Mouse (Mus musculus) B cell, adult (primary cell): ENCODE results near the gene Rhot1. TPM values are rescaled to one million over a fixed set of nuclear protein-coding genes. Genes with fewer than 3 reads are reported as not detected.

ENCODE experiments used
- total RNA-seq: library from RNA; stranded (reverse); gene quantifications from 4 replicates; pipeline ENCODE4 v1.2.4, GENCODE M21; 2023; ENCODE audit not compliant: inconsistent age

The Rhot1 gene
- 45.2 to 48.8 TPM (median 46.7 TPM) in 4 replicates for total RNA-seq

GRCm38 (mm10) chr11:80208860-80209800 lies at the start of gene Rhot1:
TSS of gene Rhot1 (plus strand) at chr11:80209019.

DNA sequence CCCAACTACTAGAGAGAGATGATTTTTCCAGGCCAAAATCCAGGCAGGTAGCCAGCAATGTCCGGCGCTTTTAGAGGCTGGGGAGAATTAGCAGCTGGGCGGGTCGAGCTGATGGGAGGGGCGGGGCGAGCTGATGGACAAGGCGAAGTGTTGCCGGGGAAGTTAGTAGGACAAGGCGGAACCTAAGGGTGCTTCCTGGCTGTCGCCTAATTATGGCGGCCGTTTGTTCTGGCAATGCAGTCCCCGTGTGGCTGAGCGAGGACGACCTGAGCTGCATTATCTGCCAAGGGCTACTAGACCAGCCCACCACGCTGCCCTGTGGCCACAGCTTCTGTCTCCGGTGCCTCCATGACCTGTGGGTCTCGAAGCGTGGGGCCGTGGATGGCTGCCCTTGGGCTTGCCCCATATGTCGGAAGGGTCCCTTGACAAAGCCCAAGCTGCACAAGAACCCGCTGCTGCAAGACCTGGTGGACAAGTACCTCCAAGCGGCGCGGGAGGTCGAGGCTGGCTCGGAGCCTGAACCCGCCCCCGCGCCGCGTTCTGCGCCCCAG lies 25.0 kb upstream of the Rhot1 start, which contains the start of gene Rnf135:
Gene Rnf135 (plus strand): TSS at position 147 of the 551 bp plus-strand sequence.

DNA sequence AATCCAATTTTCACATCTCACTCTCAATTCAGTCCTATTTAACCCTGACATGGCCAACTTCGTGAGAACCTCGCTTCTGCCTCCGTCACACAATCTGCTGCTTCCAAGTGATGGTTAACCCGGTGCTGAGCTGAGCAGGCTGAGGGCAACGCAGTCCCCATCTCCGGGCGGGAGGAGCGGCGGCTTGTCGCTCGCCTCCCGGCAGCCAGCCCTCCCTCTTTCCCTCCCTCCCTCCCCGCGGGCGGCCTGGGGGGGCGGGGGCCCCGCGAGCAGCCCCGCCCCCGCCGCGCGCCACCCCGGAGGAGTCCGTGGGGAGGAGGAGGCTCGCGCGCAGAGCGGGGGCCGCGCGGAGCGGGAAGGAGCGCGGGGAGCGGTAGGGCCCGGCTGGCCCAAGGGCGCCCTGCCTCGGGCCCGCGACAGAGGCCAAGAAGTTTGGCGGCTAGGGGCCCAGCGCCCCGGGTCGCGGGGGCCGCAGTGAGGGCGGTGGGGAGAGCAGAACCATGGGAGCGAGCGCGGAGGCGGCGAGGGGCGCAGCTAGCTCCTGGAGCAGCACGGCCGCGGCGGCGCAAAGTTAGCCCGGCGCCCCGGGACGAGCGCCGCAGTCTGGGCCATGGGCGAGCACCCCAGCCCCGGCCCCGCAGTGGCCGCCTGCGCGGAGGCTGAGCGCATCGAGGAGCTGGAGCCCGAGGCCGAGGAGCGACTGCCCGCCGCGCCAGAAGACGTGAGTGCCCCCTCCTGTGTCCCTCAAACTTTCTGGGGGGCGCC lies 91.9 kb downstream of the Rhot1 start, which contains the start of gene Rhbdl3:
Gene Rhbdl3 (plus strand): TSS at position 362 of the 765 bp plus-strand sequence.

Other genes with a start within 250 kb of the Rhot1 start
- 34.6 to 47.8 TPM (median 38.3 TPM) in 4 replicates for gene Utp6, start 246.6 kb upstream of the Rhot1 start, total RNA-seq
- 83.5 to 91.1 TPM (median 86.7 TPM) in 4 replicates for gene Suz12, start 215.9 kb upstream of the Rhot1 start, total RNA-seq
- 232 to 253 TPM (median 241 TPM) in 4 replicates for gene Crlf3, start 128.0 kb upstream of the Rhot1 start, total RNA-seq
- 5.1 to 6.3 TPM (median 6.2 TPM) in 4 replicates for gene Atad5, start 119.6 kb upstream of the Rhot1 start, total RNA-seq
- 3.1 to 7.5 TPM (median 4.5 TPM) in 4 replicates for gene Tefm, start 66.8 kb upstream of the Rhot1 start, total RNA-seq
- 0.61 to 0.96 TPM (median 0.89 TPM) in 4 replicates for gene Adap2, start 54.9 kb upstream of the Rhot1 start, total RNA-seq
- 6.2 to 10.6 TPM (median 9.7 TPM) in 4 replicates for gene Rnf135, start 25.2 kb upstream of the Rhot1 start, total RNA-seq
- gene Rhbdl3, start 91.9 kb downstream of the Rhot1 start, total RNA-seq = 0.27 to 1.8 TPM (median 0.46 TPM) in 4 replicates
- 13.1 to 20.3 TPM (median 15.5 TPM) in 4 replicates for gene 5730455P16Rik, start 169.0 kb downstream of the Rhot1 start, total RNA-seq
- gene Zfp207, start 174.3 kb downstream of the Rhot1 start, total RNA-seq = 188 to 205 TPM (median 198 TPM) in 4 replicates
- 107 to 128 TPM (median 118 TPM) in 4 replicates for gene Psmd11, start 219.6 kb downstream of the Rhot1 start, total RNA-seq